Mouse (Mus musculus): Measurements from ENCODE around the gene Nr4a1. TPM values are rescaled to one million over a fixed set of nuclear protein-coding genes. Genes with fewer than 3 reads are reported as not detected.

Gene Nr4a1
- polyA plus RNA-seq, 1 experiment from 2014 or later: 6.4 TPM

- no peak overlapping the region for H3K9ac ChIP-seq (ENCODE audit: low read length)
- ATAC-seq (replicated peaks; ENCODE audit: low FRiP score, low TSS enrichment, low read depth) (no peak), DNase-seq (ENCODE audit: low spot score) (no peak)
- H3K4me2 ChIP-seq (ENCODE audit: low read length): no peak overlapping the region
- H3K27ac ChIP-seq (ENCODE audit: low read depth): no peak overlapping the region
- no peaks in the 10 kb centered on the region for H3K27me3 ChIP-seq (replicated peaks; ENCODE audit: control insufficient read depth, insufficient read depth, low read length)
- peaks cover 35% of the 10 kb centered on the region for H3K36me3 ChIP-seq (ENCODE audit: control insufficient read depth, insufficient read depth, low read length)
- H3K4me1 ChIP-seq (replicated peaks; ENCODE audit: control insufficient read depth, insufficient read depth, low read length): peaks cover 46% of the 10 kb centered on the region
- H3K9me3 ChIP-seq (ENCODE audit: control insufficient read depth, low read length): peaks cover 4% of the 10 kb centered on the region; the same call in 1 of the 2 replicates
- WGBS: 95% methylated on average over 19 of the region's 19 CpGs
- H3K4me3 ChIP-seq (ENCODE audit: low read depth, low read length): no peak overlapping the region
Observed at GRCm38 (mm10) chr15:101230503-101230902, 23.6 kb upstream of the Nr4a1 start.

- no peak overlapping the region; the same call in 1 of the 2 replicates for H3K4me2 ChIP-seq (ENCODE audit: low read length)
- H3K27me3 ChIP-seq (replicated peaks; ENCODE audit: control insufficient read depth, insufficient read depth, low read length): no peaks in the 10 kb centered on the region
- no peak for DNase-seq (ENCODE audit: low spot score)
- no peak overlapping the region for H3K4me3 ChIP-seq (ENCODE audit: low read depth, low read length)
- peaks cover 4% of the 10 kb centered on the region; the same call in 1 of the 2 replicates for H3K9me3 ChIP-seq (ENCODE audit: control insufficient read depth, low read length)
- H3K9ac ChIP-seq (ENCODE audit: low read length): no peak overlapping the region
- peaks cover 35% of the 10 kb centered on the region for H3K36me3 ChIP-seq (ENCODE audit: control insufficient read depth, insufficient read depth, low read length)
- H3K27ac ChIP-seq (ENCODE audit: low read depth): no peak overlapping the region
- WGBS: 80% methylated on average over 23 of the region's 23 CpGs
- no peak for ATAC-seq (replicated peaks; ENCODE audit: low FRiP score, low TSS enrichment, low read depth)
- peaks cover 48% of the 10 kb centered on the region for H3K4me1 ChIP-seq (replicated peaks; ENCODE audit: control insufficient read depth, insufficient read depth, low read length)
Observed at GRCm38 (mm10) chr15:101230995-101231647, 22.9 kb upstream of the Nr4a1 start.

GRCm38 (mm10) chr15:101231648-101232180, 22.4 kb upstream of the Nr4a1 start:
- Histone ChIP-seq H3K36me3 (ENCODE audit: control insufficient read depth, insufficient read depth, low read length) (peaks cover 35% of the 10 kb centered on the region), H3K9ac (ENCODE audit: low read length) (no peak overlapping the region)

GRCm38 (mm10) chr15:101232607-101233006, 21.5 kb upstream of the Nr4a1 start:
- Histone ChIP-seq H3K27me3 (replicated peaks; ENCODE audit: control insufficient read depth, insufficient read depth, low read length) (no peaks in the 10 kb centered on the region), H3K4me1 (replicated peaks; ENCODE audit: control insufficient read depth, insufficient read depth, low read length) (peaks cover 42% of the 10 kb centered on the region), H3K27ac (ENCODE audit: low read depth) (no peak overlapping the region), H3K36me3 (ENCODE audit: control insufficient read depth, insufficient read depth, low read length) (peaks cover 35% of the 10 kb centered on the region), H3K4me2 (ENCODE audit: low read length) (no peak overlapping the region), H3K9me3 (ENCODE audit: control insufficient read depth, low read length) (peaks cover 4% of the 10 kb centered on the region; the same call in 1 of the 2 replicates), H3K9ac (ENCODE audit: low read length) (no peak overlapping the region), H3K4me3 (ENCODE audit: low read depth, low read length) (no peak overlapping the region)
- ATAC-seq (replicated peaks; ENCODE audit: low FRiP score, low TSS enrichment, low read depth) (no peak), DNase-seq (ENCODE audit: low spot score) (no peak)
- 68% methylated on average over 4 of the region's 4 CpGs for WGBS

More at GRCm38 (mm10) chr15:101231648-101232180, 22.4 kb upstream of the Nr4a1 start:
- Histone ChIP-seq H3K4me3 (ENCODE audit: low read depth, low read length) (no peak overlapping the region), H3K9me3 (ENCODE audit: control insufficient read depth, low read length) (peaks cover 4% of the 10 kb centered on the region; the same call in 1 of the 2 replicates), H3K4me1 (replicated peaks; ENCODE audit: control insufficient read depth, insufficient read depth, low read length) (peaks cover 49% of the 10 kb centered on the region), H3K27ac (ENCODE audit: low read depth) (no peak overlapping the region), H3K4me2 (ENCODE audit: low read length) (no peak overlapping the region; the same call in 1 of the 2 replicates), H3K27me3 (replicated peaks; ENCODE audit: control insufficient read depth, insufficient read depth, low read length) (no peaks in the 10 kb centered on the region)
- 59% methylated on average over 56 of the region's 56 CpGs for whole genome bisulfite sequencing
- ATAC-seq (replicated peaks; ENCODE audit: low FRiP score, low TSS enrichment, low read depth): no peak
- no peak for DNase-seq (ENCODE audit: low spot score)

- peaks cover 4% of the 10 kb centered on the region; the same call in 1 of the 2 replicates for H3K9me3 ChIP-seq (ENCODE audit: control insufficient read depth, low read length)
- H3K27ac ChIP-seq (ENCODE audit: low read depth): 0 out of 2 replicates have a peak overlapping the region, but pooled peaks have one; percentile 34
- H3K4me3 ChIP-seq (ENCODE audit: low read depth, low read length): no peak overlapping the region
- H3K36me3 ChIP-seq (ENCODE audit: control insufficient read depth, insufficient read depth, low read length): peaks cover 35% of the 10 kb centered on the region
- no peak for ATAC-seq (replicated peaks; ENCODE audit: low FRiP score, low TSS enrichment, low read depth)
- 81% methylated on average over 3 of the region's 3 CpGs for WGBS
- DNase-seq (ENCODE audit: low spot score): no peak
- no peak overlapping the region for H3K4me2 ChIP-seq (ENCODE audit: low read length)
- H3K9ac ChIP-seq (ENCODE audit: low read length): no peak overlapping the region
- H3K27me3 ChIP-seq (replicated peaks; ENCODE audit: control insufficient read depth, insufficient read depth, low read length): no peaks in the 10 kb centered on the region
- H3K4me1 ChIP-seq (replicated peaks; ENCODE audit: control insufficient read depth, insufficient read depth, low read length): peaks cover 36% of the 10 kb centered on the region
Observed at GRCm38 (mm10) chr15:101233183-101233582, 20.9 kb upstream of the Nr4a1 start.

- no peak overlapping the region for H3K4me2 ChIP-seq (ENCODE audit: low read length)
- H3K27ac ChIP-seq (ENCODE audit: low read depth): 0 out of 2 replicates have a peak overlapping the region, but pooled peaks have one; percentile 75
Observed at GRCm38 (mm10) chr15:101233641-101234275, 20.3 kb upstream of the Nr4a1 start.

GRCm38 (mm10) chr15:101234611-101235341, 19.3 kb upstream of the Nr4a1 start:
- 67% methylated on average over 10 of the region's 10 CpGs for WGBS
- ATAC-seq (replicated peaks; ENCODE audit: low FRiP score, low TSS enrichment, low read depth) (no peak), DNase-seq (ENCODE audit: low spot score) (peak; percentile 57)
- no peak overlapping the region for H3K4me3 ChIP-seq (ENCODE audit: low read depth, low read length)
- no peaks in the 10 kb centered on the region for H3K27me3 ChIP-seq (replicated peaks; ENCODE audit: control insufficient read depth, insufficient read depth, low read length)
- peak overlapping the region; percentile 27; the same call in 1 of the 2 replicates for H3K4me2 ChIP-seq (ENCODE audit: low read length)
- no peak overlapping the region for H3K9ac ChIP-seq (ENCODE audit: low read length)
- H3K27ac ChIP-seq (ENCODE audit: low read depth): peak overlapping the region; percentile 75
- H3K9me3 ChIP-seq (ENCODE audit: control insufficient read depth, low read length): peaks cover 4% of the 10 kb centered on the region; the same call in 1 of the 2 replicates
- peaks cover 26% of the 10 kb centered on the region for H3K36me3 ChIP-seq (ENCODE audit: control insufficient read depth, insufficient read depth, low read length)
- H3K4me1 ChIP-seq (replicated peaks; ENCODE audit: control insufficient read depth, insufficient read depth, low read length): peaks cover 33% of the 10 kb centered on the region

More at GRCm38 (mm10) chr15:101233641-101234275, 20.3 kb upstream of the Nr4a1 start:
- Histone ChIP-seq H3K4me3 (ENCODE audit: low read depth, low read length) (no peak overlapping the region), H3K4me1 (replicated peaks; ENCODE audit: control insufficient read depth, insufficient read depth, low read length) (peaks cover 32% of the 10 kb centered on the region), H3K27me3 (replicated peaks; ENCODE audit: control insufficient read depth, insufficient read depth, low read length) (no peaks in the 10 kb centered on the region), H3K36me3 (ENCODE audit: control insufficient read depth, insufficient read depth, low read length) (peaks cover 35% of the 10 kb centered on the region), H3K9ac (ENCODE audit: low read length) (no peak overlapping the region), H3K9me3 (ENCODE audit: control insufficient read depth, low read length) (peaks cover 4% of the 10 kb centered on the region; the same call in 1 of the 2 replicates)
- WGBS: 24% methylated on average over 11 of the region's 11 CpGs
- ATAC-seq (replicated peaks; ENCODE audit: low FRiP score, low TSS enrichment, low read depth): peak; percentile 33; the same call in 1 of the 2 replicates
- DNase-seq (ENCODE audit: low spot score): peak; percentile 70

- WGBS: 36% methylated on average over 5 of the region's 5 CpGs
- peak overlapping the region; percentile 75 for H3K27ac ChIP-seq (ENCODE audit: low read depth)
- H3K4me2 ChIP-seq (ENCODE audit: low read length): peak overlapping the region; percentile 27
- no peak for DNase-seq (ENCODE audit: low spot score)
- H3K4me1 ChIP-seq (replicated peaks; ENCODE audit: control insufficient read depth, insufficient read depth, low read length): peaks cover 33% of the 10 kb centered on the region
- H3K27me3 ChIP-seq (replicated peaks; ENCODE audit: control insufficient read depth, insufficient read depth, low read length): no peaks in the 10 kb centered on the region
- ATAC-seq (replicated peaks; ENCODE audit: low FRiP score, low TSS enrichment, low read depth): no peak
- H3K36me3 ChIP-seq (ENCODE audit: control insufficient read depth, insufficient read depth, low read length): peaks cover 21% of the 10 kb centered on the region
- H3K4me3 ChIP-seq (ENCODE audit: low read depth, low read length): no peak overlapping the region
- no peak overlapping the region for H3K9ac ChIP-seq (ENCODE audit: low read length)
- peaks cover 4% of the 10 kb centered on the region; the same call in 1 of the 2 replicates for H3K9me3 ChIP-seq (ENCODE audit: control insufficient read depth, low read length)
Observed at GRCm38 (mm10) chr15:101235342-101235698, 18.7 kb upstream of the Nr4a1 start.
